Comparison of ENCODE assay signal across 26 mouse cellular contexts in genomic region chr11:100269821-100270332, GRCm38 (mm10). TPM values are rescaled to one million over a fixed set of nuclear protein-coding genes. Genes with fewer than 3 reads are reported as not detected.
"Had no signal": no experiment of that assay in that cellular context is flagged by ENCODE, and none has a peak within 500 bp of the region (broad histone marks: within the 10 kb centered on the region; RNA-seq: fewer than 3 reads in every experiment).

Gene Krt42 (minus strand): TSS chr11:100269871.

- H3K27me3 ChIP-seq: lung, embryonic 15.5 days; midbrain, embryonic 13.5 days; midbrain, embryonic 15.5 days; neural tube, embryonic 12.5 days; stomach, embryonic 15.5 days had no signal

- H3K9ac ChIP-seq: liver, postnatal 0 days; lung, embryonic 15.5 days; midbrain, embryonic 13.5 days; midbrain, embryonic 15.5 days; neural tube, embryonic 12.5 days; stomach, embryonic 15.5 days had no signal

- H3K4me1 ChIP-seq: lung, embryonic 15.5 days; megakaryocyte, embryonic 14.5 days; midbrain, embryonic 13.5 days; midbrain, embryonic 15.5 days; neural tube, embryonic 12.5 days; stomach, embryonic 15.5 days had no signal

- H3K27ac ChIP-seq: lung, embryonic 15.5 days; macrophage; midbrain, embryonic 13.5 days; midbrain, embryonic 15.5 days; neural tube, embryonic 12.5 days; stomach, embryonic 15.5 days; stomach, postnatal 0 days had no signal

- H3K4me3 ChIP-seq: lung, embryonic 15.5 days; megakaryocyte, embryonic 14.5 days; midbrain, embryonic 13.5 days; midbrain, embryonic 15.5 days; neural tube, embryonic 12.5 days; stomach, embryonic 15.5 days had no signal

- DNase-seq: liver, postnatal 0 days; lung, adult 2 months; lung, postnatal 14 days; lung, postnatal 36 days; right cerebral cortex, postnatal 14 days; thymus, adult 2 months; thymus, postnatal 14 days; thymus, postnatal 4 days had no signal

- H3K36me3 ChIP-seq: lung, embryonic 15.5 days; midbrain, embryonic 13.5 days; midbrain, embryonic 15.5 days; neural tube, embryonic 12.5 days; stomach, embryonic 15.5 days had no signal

- H3K9me3 ChIP-seq: lung, embryonic 15.5 days; megakaryocyte, embryonic 14.5 days; midbrain, embryonic 13.5 days; midbrain, embryonic 15.5 days; neural tube, embryonic 12.5 days; stomach, embryonic 15.5 days had no signal

RNA-seq across cellular contexts. Expression of gene Krt42, which starts in this region (rescaled TPM):
- total RNA-seq: megakaryocyte progenitor cell, adult 5-6 weeks; monocyte, adult 5-6 weeks; neutrophil, adult 5-6 weeks had no signal
- polyA plus RNA-seq: liver, postnatal 0 days; lung, adult 2 months; lung, embryonic 15.5 days; lung, postnatal 0 days; macrophage; midbrain, embryonic 11.5 days; midbrain, embryonic 13.5 days; midbrain, embryonic 15.5 days; midbrain, postnatal 0 days; neural tube, embryonic 12.5 days; neural tube, embryonic 14.5 days; spleen, adult 2 months; stomach, embryonic 15.5 days; testis, adult 2 months; urinary bladder, adult 2 months had no signal
